Mouse (Mus musculus): ENCODE measurements around the gene Ghdc.

- TF ChIP-seq EP300 (IDR thresholded peaks at IDR 0.05) (no peak), CTCF (IDR thresholded peaks at IDR 0.05) (no peak)
Measured at GRCm38 (mm10) chr11:100716649-100717048, 54.1 kb downstream of the Ghdc start.

All from lung, postnatal 0 days (tissue).